Mouse (Mus musculus) intestine, postnatal 0 days (tissue): ENCODE measurements around the gene Olfr63. TPM values are rescaled to one million over a fixed set of nuclear protein-coding genes. Genes with fewer than 3 reads are reported as not detected.
A peak's percentile ranks its signal among the peaks of the same experiment; 100 is the strongest.
"Not testable (repeated sequence)": the region's sequence is repeated elsewhere in the genome, so short reads cannot be mapped to it uniquely, and the experiment has no call there.

ENCODE experiments used
- ATAC-seq: fragments of 200-750 bp; cut with Nextera tagmentation; 2 replicates; pipeline ENCODE4 v1.8.0; 2017; ENCODE audit warnings: mild to moderate bottlenecking, moderate TSS enrichment, moderate library complexity
- H3K27ac ChIP-seq: fragments of 300-500 bp; sonication (generic); 2 replicates; pipeline ENCODE4 v1.5.1; 2014; ENCODE audit warnings: mild to moderate bottlenecking, low read depth, low read length, moderate library complexity
- H3K27me3 ChIP-seq: fragments of 300-500 bp; sonication (generic); replicated peaks from 2 replicates; pipeline ENCODE4 v1.6.1; 2014; ENCODE audit warnings: low read length, mixed read lengths; ENCODE audit not compliant: control insufficient read depth, insufficient read depth
- H3K36me3 ChIP-seq: fragments of 300-500 bp; sonication (generic); 2 replicates; pipeline ENCODE4 v1.6.1; 2014; ENCODE audit warnings: mild to moderate bottlenecking, moderate library complexity; ENCODE audit not compliant: control insufficient read depth, insufficient read depth
- H3K4me1 ChIP-seq: fragments of 300-500 bp; sonication (generic); replicated peaks from 2 replicates; pipeline ENCODE4 v1.6.1; 2014; ENCODE audit warnings: antibody characterized with exemption, low read length, mixed read lengths; ENCODE audit not compliant: control insufficient read depth, insufficient read depth
- H3K4me2 ChIP-seq: fragments of 300-500 bp; sonication (generic); replicated peaks from 2 replicates; pipeline ENCODE4 v1.6.1; 2014; ENCODE audit warnings: low read depth, mild to moderate bottlenecking, moderate library complexity
- H3K4me3 ChIP-seq: fragments of 300-500 bp; sonication (generic); 2 replicates; pipeline ENCODE4 v1.5.1; 2014; ENCODE audit warnings: low read depth, low read length
- H3K9ac ChIP-seq: fragments of 300-500 bp; sonication (generic); 2 replicates; pipeline ENCODE4 v1.6.1; 2014; ENCODE audit warnings: mild to moderate bottlenecking, low read depth, low read length
- H3K9me3 ChIP-seq: fragments of 300-500 bp; sonication (generic); 2 replicates; pipeline ENCODE4 v1.6.1; 2016; ENCODE audit warnings: mixed run types; ENCODE audit not compliant: control insufficient read depth
- CTCF ChIP-seq: sonication (generic); IDR thresholded peaks from 2 replicates; pipeline ENCODE4 v1.5.1; 2016; ENCODE audit warnings: low read depth, mild to moderate bottlenecking, control low read depth, antibody characterized with exemption, moderate library complexity
- WGBS: fragments of 180-500 bp; shearing (Covaris S2); extraction: QIAGEN DNeasy Blood & Tissue Kit; methylation state at CpG from one replicate; pipeline ENCODE4 v1.1.7; 2014; 5-methylcytosine and 5-hydroxymethylcytosine counted together
- polyA plus RNA-seq: library from polyadenylated mRNA; unstranded; fragments of >200 nt; fragmentation: Nextera tagmentation; extraction: Ambion mirVana; gene quantifications from 2 replicates; pipeline ENCODE4 v1.2.1, GENCODE M21; 2015

Gene Olfr63
- 0.03 TPM in 1 of 2 replicates, not detected in the other for polyA plus RNA-seq

DNA sequence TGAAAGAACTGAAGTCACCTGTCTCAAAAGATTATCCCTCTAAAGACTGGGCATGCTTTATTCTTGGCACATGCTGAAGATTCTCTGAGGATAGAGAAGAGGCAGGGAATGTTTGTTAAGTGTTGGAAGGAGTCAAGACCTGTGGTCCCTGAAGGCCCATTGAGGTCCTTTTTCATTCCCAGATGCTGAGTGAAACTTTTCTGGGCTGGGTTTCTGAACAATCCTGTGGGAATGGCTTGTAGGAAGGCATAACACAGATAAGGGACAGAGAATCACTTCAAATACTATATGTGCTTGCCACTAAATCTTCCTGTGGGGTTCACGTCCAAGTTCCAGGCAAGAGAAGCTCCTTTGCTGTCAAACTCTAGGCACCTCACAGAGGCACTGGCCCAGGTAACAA is at the start of gene Olfr63:
TSS of gene Olfr63 (plus strand) at position 301 of the 400 bp plus-strand sequence.
- ATAC-seq = no peak
- Histone ChIP-seq H3K27ac (no peak within 1 kb of the TSS), H3K9ac (no peak within 1 kb of the TSS), H3K36me3 (no peaks in the 10 kb centered on the region), H3K9me3 (no peaks in the 10 kb centered on the region), H3K4me3 (no peak within 1 kb of the TSS), H3K27me3 (no peaks in the 10 kb centered on the region), H3K4me2 (no peak within 1 kb of the TSS), H3K4me1 (no peaks in the 10 kb centered on the region)
- WGBS = 65% methylated on average over 1 of the region's 1 CpGs
- TF ChIP-seq CTCF = no peak

DNA sequence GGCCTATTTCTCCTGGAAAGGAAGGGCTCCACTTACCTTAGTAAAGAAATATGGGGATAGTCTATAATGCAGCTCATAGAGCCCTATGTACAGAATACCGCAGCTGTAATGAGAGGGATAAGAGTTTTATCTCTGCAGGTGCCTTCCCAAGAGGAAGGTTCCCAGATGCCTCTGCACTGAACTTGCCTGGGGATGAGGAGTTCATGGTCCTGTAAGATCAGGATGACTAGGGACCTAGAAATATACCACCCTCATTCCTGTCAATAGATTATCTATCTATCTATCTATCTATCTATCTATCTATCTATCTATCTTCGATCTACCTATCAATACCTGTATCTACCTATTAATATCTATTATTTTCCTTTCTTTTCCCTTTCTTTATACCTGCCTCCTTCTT is 42.9 kb upstream of the Olfr63 start, which contains the start of gene Olfr1564:
TSS of gene Olfr1564 (minus strand) at position 101 of the 400 bp plus-strand sequence.
- H3K27ac ChIP-seq = no peak within 1 kb of the TSS
- H3K9me3 ChIP-seq = no peaks in the 10 kb centered on the region; the same call in 1 of the 2 replicates
- H3K9ac ChIP-seq = no peak within 1 kb of the TSS
- ATAC-seq = no peak
- TF ChIP-seq CTCF = no peak
- H3K36me3 ChIP-seq = no peaks in the 10 kb centered on the region
- WGBS = 74% methylated on average over 2 of the region's 2 CpGs
- no peak within 1 kb of the TSS for H3K4me3 ChIP-seq
- no peak within 1 kb of the TSS for H3K4me2 ChIP-seq
- no peaks in the 10 kb centered on the region for H3K27me3 ChIP-seq
- H3K4me1 ChIP-seq = no peaks in the 10 kb centered on the region

- H3K27ac ChIP-seq, H3K9ac ChIP-seq, H3K4me1 ChIP-seq, H3K27me3 ChIP-seq, ATAC-seq, H3K4me2 ChIP-seq, H3K9me3 ChIP-seq, H3K4me3 ChIP-seq: not testable (repeated sequence)
- 98% methylated on average over 1 of the region's 1 CpGs for WGBS
- H3K36me3 ChIP-seq = peaks cover 14% of the 10 kb centered on the region
Observed at GRCm38 (mm10) chr17:33236646-33237045, 27.8 kb upstream of the Olfr63 start.

GRCm38 (mm10) chr17:33254530-33255318 is 9.8 kb upstream of the Olfr63 start, which contains the start of gene Zfp955a:
TSS of gene Zfp955a (minus strand) at chr17:33255145.
- H3K36me3 ChIP-seq, H3K4me1 ChIP-seq, H3K9me3 ChIP-seq, H3K9ac ChIP-seq, H3K27ac ChIP-seq, H3K4me3 ChIP-seq, H3K27me3 ChIP-seq: not testable (repeated sequence)
- H3K4me2 ChIP-seq = 0 out of 2 replicates have a peak within 1 kb of the TSS, but pooled peaks have one; percentile 13
- 20% methylated on average over 1 of the region's 34 CpGs for WGBS
- peak; percentile 99 for ATAC-seq

DNA sequence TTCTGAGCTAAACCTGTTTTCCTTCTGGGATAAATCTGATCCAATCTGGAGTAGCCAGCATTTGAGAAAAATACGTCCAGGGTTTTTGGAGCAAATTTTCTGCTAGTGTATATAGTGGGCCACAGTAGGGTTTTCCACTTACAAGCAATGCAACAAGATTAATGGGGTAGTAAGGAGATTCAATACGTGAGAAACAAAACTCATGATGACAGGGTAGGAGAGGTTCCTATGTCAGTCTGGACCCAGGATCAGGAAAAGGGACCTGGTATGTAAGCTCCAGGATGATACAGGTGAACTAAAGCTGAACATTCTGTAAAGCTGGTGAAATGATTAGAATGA is 9.2 kb upstream of the Olfr63 start:
- not testable (repeated sequence) for ATAC-seq, H3K36me3 ChIP-seq, H3K4me2 ChIP-seq, H3K4me1 ChIP-seq, H3K9me3 ChIP-seq, H3K9ac ChIP-seq, H3K4me3 ChIP-seq, H3K27ac ChIP-seq, H3K27me3 ChIP-seq
- no CpG with 5 or more reads among the region's 2 CpGs for WGBS

DNA sequence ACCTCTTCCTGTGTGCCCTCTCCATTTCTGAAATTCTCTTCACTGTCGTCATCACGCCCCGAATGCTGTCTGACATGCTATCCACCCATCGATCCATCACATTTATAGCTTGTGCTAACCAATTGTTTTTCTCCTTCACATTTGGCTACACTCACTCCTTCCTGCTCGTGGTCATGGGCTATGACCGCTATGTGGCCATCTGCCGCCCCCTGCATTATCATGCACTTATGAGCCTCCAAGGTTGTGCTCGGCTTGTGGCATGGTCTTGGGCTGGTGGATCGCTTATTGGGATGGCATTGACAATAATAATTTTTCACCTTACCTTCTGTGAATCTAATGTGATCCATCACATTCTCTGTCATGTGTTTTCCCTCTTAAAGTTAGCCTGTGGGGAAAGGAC is 4.4 kb downstream of the Olfr63 start:
- no peak overlapping the region for H3K9ac ChIP-seq
- no peak for TF ChIP-seq CTCF
- no peak overlapping the region for H3K27ac ChIP-seq
- H3K9me3 ChIP-seq = no peaks in the 10 kb centered on the region
- H3K27me3 ChIP-seq = no peaks in the 10 kb centered on the region
- H3K4me2 ChIP-seq = no peak overlapping the region
- 86% methylated on average over 9 of the region's 9 CpGs for WGBS
- H3K4me3 ChIP-seq = no peak overlapping the region
- no peaks in the 10 kb centered on the region for H3K36me3 ChIP-seq
- H3K4me1 ChIP-seq = no peaks in the 10 kb centered on the region
- no peak for ATAC-seq

GRCm38 (mm10) chr17:33289039-33289875 is 24.8 kb downstream of the Olfr63 start, which contains the start of gene Zfp955b:
TSS of gene Zfp955b (plus strand) at chr17:33289544.
- no CpG with 5 or more reads among the region's 25 CpGs for WGBS
- H3K27ac ChIP-seq = not testable (repeated sequence)

DNA sequence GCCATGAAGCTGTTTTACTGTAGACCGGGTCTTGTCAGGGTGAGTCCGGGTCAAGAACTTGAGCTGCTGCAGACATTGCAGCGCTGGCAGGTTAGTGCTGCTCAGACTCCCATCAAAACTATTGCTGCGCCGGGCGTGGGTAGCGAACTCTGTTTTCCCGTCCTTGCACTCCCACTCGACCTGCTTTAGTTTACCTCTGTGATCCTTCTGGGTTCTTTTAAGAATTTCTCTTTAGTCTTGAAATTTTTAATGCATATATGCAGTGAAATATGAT is 25.3 kb downstream of the Olfr63 start:
- not testable (repeated sequence) for H3K36me3 ChIP-seq, H3K4me3 ChIP-seq, H3K4me1 ChIP-seq, H3K9me3 ChIP-seq, ATAC-seq, H3K27ac ChIP-seq, H3K27me3 ChIP-seq, H3K9ac ChIP-seq
- peak overlapping the region; percentile 17; the same call in 1 of the 2 replicates for H3K4me2 ChIP-seq
- WGBS = no CpG with 5 or more reads among the region's 9 CpGs

More at GRCm38 (mm10) chr17:33289039-33289875, 24.8 kb downstream of the Olfr63 start, which contains the start of gene Zfp955b:
- peak within 1 kb of the TSS; percentile 17; the same call in 1 of the 2 replicates for H3K4me2 ChIP-seq
- H3K4me1 ChIP-seq, H3K36me3 ChIP-seq, H3K9me3 ChIP-seq, H3K27me3 ChIP-seq, H3K9ac ChIP-seq, H3K4me3 ChIP-seq: not testable (repeated sequence)
- ATAC-seq = peak; percentile 99
